ENCODE assay signal across 10 mouse cellular contexts in genomic region chr13:56698391-56698790, GRCm38 (mm10). TPM values are rescaled to one million over a fixed set of nuclear protein-coding genes. Genes with fewer than 3 reads are reported as not detected.
A peak's percentile ranks its signal among the peaks of the same experiment; 100 is the strongest.
DNase-seq lines count a peak whose midpoint lies in the region; TF ChIP-seq lines count a peak whose summit lies in the region.
"Had no signal": no experiment of that assay in that cellular context is flagged by ENCODE, and none has a peak within 500 bp of the region (broad histone marks: within the 10 kb centered on the region; RNA-seq: fewer than 3 reads in every experiment).

No protein-coding gene starts in this region.

- no peak overlapping the region for H3K4me3 ChIP-seq in kidney, adult 2 months (ENCODE audit: insufficient read depth, low read depth, low read length)
- no peak overlapping the region for H3K4me3 ChIP-seq in olfactory bulb, adult 2 months (ENCODE audit: insufficient read depth, low read depth, low read length)

- peaks cover 11% of the 10 kb centered on the region for H3K4me1 ChIP-seq in kidney, adult 2 months (ENCODE audit: control insufficient read depth, insufficient read depth, low read length)
- H3K4me1 ChIP-seq in olfactory bulb, adult 2 months (ENCODE audit: control insufficient read depth, insufficient read depth, low read length) = peaks cover 11% of the 10 kb centered on the region

- no peak overlapping the region for H3K27ac ChIP-seq in kidney, adult 2 months (ENCODE audit: insufficient read depth, low read depth, low read length)
- H3K27ac ChIP-seq in olfactory bulb, adult 2 months (ENCODE audit: insufficient read depth, low read depth, low read length) = peak overlapping the region; percentile 12; the same call in 1 of the 2 replicates

- no peak for TF ChIP-seq POLR2A in kidney, adult 2 months (IDR thresholded peaks at IDR 0.05; ENCODE audit: low read depth, low read length)
- no peak for TF ChIP-seq POLR2A in olfactory bulb, adult 2 months (IDR thresholded peaks at IDR 0.05; ENCODE audit: insufficient read depth, low read depth, low read length)

- no peak for TF ChIP-seq CTCF in kidney, adult 2 months (conservative IDR thresholded peaks at IDR 0.05; ENCODE audit: insufficient read depth, insufficient read length, low read depth, low read length)
- no peak for TF ChIP-seq CTCF in olfactory bulb, adult 2 months (IDR thresholded peaks at IDR 0.05; ENCODE audit: insufficient read depth, low read depth, low read length)

- H3K27me3 ChIP-seq in kidney, adult 2 months (replicated peaks; ENCODE audit: control insufficient read depth, insufficient read depth, low read length) = no peaks in the 10 kb centered on the region

- H3K36me3 ChIP-seq in kidney, adult 2 months (ENCODE audit: control insufficient read depth, insufficient read depth, low read length) = no peaks in the 10 kb centered on the region
- H3K36me3 ChIP-seq: G1E had no signal

- 43% methylated on average over 9 of the region's 9 CpGs for WGBS in kidney, adult 2 months
- 12% methylated on average over 9 of the region's 9 CpGs for WGBS in olfactory bulb, adult 2 months

- DNase-seq in kidney, adult 2 months = peak; percentile 31
- DNase-seq in kidney, adult 8-10 months = no peak
- DNase-seq in cerebellum, postnatal 10 days = peak; percentile 62 to 67
- peak; percentile 13 to 53 for DNase-seq in frontal cortex, postnatal 25 days (ENCODE audit: low spot score in 2 of 2)
- DNase-seq in left cerebral cortex, adult 8-10 months (ENCODE audit: low spot score in 2 of 2) = peak; percentile 23 to 87
- no peak for DNase-seq in testis, postnatal 14 days (ENCODE audit: low spot score)
- no peak for DNase-seq in urinary bladder, postnatal 10 days (ENCODE audit: low spot score)

RNA-seq across cellular contexts. Expression of gene Smad5, which starts 4.4 kb away (rescaled TPM):
- 21.1 and 31.4 TPM in 2 replicates for polyA plus RNA-seq in kidney, adult 2 months (2012; rRNA removed)
- total RNA-seq in left cerebral cortex, adult 8-10 months (2022) = 10 to 100 TPM; 23.7 to 25.7 (median 23.8) TPM
- polyA plus RNA-seq in olfactory bulb, adult 2 months (2012; ENCODE audit: insufficient read depth, insufficient read length, low replicate concordance, missing spikeins) = not detected in 2 replicates

RNA-seq across cellular contexts. Expression of gene Gm45623, which starts 55.2 kb away (rescaled TPM):
- 0.06 and 0.08 TPM in 2 replicates for polyA plus RNA-seq in kidney, adult 2 months (2012; rRNA removed)
- total RNA-seq in left cerebral cortex, adult 8-10 months (2022) = 10 to 100 TPM; 13.4 to 15.8 (median 15.2) TPM
- polyA plus RNA-seq in olfactory bulb, adult 2 months (2012; ENCODE audit: insufficient read depth, insufficient read length, low replicate concordance, missing spikeins) = not detected in 2 replicates
- total RNA-seq: gastrocnemius, postnatal 4 days had no signal
- polyA plus RNA-seq: G1E had no signal

Comparison
In these comparisons a context has a peak if more than half of its experiments do, and no peak if none do; other contexts are left out.
1. DNase-seq: peak in kidney, adult 2 months (single experiment), cerebellum, postnatal 10 days (2 of 2), frontal cortex, postnatal 25 days (2 of 2) and left cerebral cortex, adult 8-10 months (2 of 2); none in kidney, adult 8-10 months (0 of 2), testis, postnatal 14 days (single experiment) and urinary bladder, postnatal 10 days (single experiment).